Mouse (Mus musculus) spleen, postnatal 36 days (tissue): ENCODE measurements around the gene Aim2.

Experiments
- DNase-seq, 2 experiments: peaks; one replicate each; pipeline ENCODE4 v3.0.0; 2022; ENCODE audit warnings: low spot score in 2 of 2, mixed read lengths in 1 of 2

The Aim2 gene

DNA sequence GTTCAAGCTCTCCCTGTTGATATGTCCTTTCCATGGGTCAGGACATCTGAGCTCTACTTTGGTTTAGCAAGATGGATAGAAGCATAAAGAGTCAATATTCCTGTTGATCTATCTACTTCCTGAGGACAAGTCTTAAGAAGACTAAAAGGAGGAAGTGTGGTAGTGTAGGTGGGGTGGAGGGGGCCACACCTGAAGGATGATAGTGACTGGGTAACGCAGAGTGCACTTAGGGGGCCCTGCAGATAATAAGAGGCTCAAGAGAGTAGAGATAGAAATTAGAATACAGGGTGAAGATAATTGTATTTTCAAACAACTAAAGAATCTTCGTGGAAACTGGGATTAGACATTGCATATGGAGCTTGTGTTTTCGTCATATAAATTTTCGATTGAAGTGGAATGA lies 5.6 kb upstream of the Aim2 start:
- DNase-seq: no peak

- no peak for DNase-seq
These were observed 2.2 kb upstream of the Aim2 start for GRCm38 (mm10) chr1:173348527-173348926.

DNA sequence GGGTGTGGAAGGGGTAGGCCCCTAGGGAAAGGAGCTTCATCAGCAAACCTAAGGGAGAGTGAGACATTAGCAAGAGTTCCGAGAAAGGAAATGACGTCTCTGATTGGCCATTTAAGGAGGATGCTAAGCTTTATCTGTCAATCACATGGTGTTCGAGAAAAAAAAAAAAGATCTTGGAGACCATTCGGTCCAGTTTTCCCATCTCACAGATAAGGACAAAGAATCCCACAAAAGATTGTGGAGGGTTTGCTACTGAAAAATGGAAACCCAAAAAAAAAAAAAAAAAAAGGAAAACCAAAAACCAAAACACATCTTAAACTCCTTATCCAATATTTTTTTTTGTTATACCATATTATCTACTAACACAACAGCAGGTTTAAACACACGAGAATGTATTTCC lies 1.5 kb upstream of the Aim2 start:
- no peak for DNase-seq

- peak; percentile 40 to 54 for DNase-seq
These were observed 733 bp upstream of the Aim2 start for GRCm38 (mm10) chr1:173349946-173350345.

GRCm38 (mm10) chr1:173355107-173355846 lies 4.6 kb downstream of the Aim2 start:
- DNase-seq: no peak

DNA sequence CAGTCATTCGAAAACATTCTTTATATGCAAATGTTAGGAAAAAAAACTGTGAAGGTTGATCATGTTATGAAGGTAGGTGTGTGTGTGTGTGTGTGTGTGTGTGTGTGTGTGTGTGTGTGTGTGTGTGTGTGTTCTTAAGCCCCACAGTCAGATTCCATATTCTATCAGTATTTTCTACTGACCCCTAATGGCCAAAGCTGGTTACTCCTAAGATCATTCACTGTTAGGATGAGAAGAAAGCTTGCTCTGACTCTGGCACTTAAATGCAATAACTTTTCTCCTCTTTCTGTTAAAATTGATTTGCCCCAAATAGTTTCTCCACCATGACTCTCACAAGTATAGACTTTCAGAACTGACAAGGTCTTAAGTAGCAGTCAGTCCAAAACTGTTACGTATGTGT lies 6.0 kb downstream of the Aim2 start:
- no peak for DNase-seq

DNA sequence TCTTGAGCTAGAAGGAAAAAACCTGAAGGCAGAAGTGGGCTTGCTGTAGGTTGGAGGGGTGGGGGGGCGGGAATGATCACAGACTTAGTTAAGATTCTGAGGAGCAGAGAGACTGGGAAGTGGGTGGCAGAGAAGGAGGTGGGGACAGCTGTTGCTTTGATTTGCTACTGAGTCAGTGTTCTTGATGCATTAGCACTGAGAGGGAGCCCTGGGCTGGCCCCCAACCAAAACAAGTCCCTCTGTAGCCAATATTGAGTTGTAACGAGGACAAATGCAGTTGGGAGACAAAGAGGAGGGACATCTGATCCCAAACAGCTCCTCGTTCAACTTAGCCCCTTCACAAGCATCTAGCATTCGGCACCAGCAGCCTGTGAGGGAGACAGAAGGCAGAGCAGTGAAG lies 7.1 kb downstream of the Aim2 start:
- DNase-seq: no peak

DNA sequence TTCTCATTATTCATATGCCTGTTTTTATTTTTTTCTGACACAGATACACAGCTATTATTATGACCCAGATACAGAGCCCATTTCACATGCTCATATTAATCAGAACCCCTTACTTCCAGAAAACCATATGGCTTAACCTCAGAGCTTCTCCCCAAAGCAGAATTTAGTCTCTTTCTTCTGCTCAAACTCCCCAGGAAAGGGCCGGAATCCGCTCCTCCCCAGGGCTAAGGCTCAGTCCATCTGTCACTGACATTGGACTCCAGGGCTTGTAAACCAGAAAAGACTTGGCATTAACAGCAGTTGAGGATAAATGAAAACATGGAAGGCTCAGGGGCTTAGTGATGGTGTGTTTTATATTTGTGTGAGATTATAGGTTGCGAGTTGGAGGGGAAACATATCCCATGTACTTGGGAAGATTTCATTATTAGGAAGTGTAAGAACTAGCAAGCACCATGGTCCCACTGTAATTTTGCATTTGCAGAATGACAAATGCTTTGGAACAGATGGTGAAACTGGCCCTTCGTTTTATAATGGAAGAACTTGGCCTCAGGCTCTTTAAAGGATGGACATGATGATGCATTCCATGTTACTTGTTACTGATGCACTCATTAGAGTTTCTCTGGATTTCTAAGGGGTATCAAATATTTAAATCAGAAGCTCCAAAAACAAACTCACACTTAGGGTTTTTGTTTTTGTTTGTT lies 9.1 kb downstream of the Aim2 start:
- no peak for DNase-seq

- DNase-seq: peak in 1 of 2 experiments; percentile 10
These were observed 11.0 kb downstream of the Aim2 start for GRCm38 (mm10) chr1:173361651-173362050.

DNA sequence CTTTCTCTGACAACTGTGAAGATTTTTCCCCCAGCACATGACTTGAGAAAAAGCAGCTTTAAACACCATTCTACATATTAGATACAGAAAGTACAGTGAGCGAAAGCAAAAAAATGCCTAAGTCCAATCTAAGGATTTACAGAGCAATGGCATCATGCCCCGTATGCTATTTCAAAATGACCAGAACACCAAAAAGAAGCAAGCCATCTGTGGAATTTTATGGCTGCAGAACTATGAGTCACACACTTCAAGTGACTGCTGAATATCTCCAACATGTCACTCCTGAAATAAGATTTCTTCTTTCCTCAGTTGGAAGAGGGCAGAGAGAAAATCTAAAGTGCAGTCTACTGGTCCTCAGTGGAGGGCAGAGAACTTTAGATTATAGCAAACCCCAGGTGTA lies 12.8 kb downstream of the Aim2 start:
- DNase-seq: no peak

DNA sequence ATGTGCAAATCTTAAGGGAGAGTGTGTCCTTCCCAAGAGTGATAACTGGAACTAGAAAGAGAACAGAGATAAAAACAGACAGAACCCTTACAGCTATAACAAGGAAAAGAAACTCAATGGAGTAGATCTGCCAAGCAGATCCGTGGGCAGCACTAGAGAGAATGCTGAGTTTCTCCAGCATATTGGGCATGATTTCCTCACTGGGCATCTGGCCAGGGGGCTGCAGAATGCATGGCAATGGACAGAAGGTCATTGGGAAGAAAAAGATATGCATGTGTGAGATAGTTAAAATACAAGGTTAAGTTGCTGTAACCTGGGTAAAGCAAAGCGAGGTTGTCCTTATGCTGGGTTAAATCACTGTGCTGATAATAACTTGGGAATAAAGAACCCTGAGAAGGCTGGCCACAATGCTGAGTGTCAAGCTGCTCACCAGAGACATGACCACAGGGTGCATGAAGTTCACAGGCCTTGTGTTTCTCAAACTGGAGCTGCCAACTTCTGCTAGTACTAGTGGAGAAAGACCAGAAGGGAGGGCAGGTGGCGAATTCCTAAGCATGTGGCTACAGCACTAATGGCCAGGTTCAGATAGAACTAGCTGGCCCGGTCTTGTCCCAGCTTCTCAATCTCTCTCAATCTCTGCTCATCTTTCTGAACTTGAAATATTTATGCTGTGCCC lies 13.6 kb downstream of the Aim2 start:
- DNase-seq: no peak

- DNase-seq: peak; percentile 7 to 8
These were observed 15.3 kb downstream of the Aim2 start for GRCm38 (mm10) chr1:173365970-173366409.

GRCm38 (mm10) chr1:173366701-173367355 lies 16.1 kb downstream of the Aim2 start:
- no peak for DNase-seq

- no peak for DNase-seq
These were observed 16.8 kb downstream of the Aim2 start, which contains the start of gene Cadm3 for GRCm38 (mm10) chr1:173367356-173368046. Gene Cadm3 (minus strand): TSS chr1:173367695.

GRCm38 (mm10) chr1:173369611-173370010 lies 18.9 kb downstream of the Aim2 start:
- DNase-seq: no peak

DNA sequence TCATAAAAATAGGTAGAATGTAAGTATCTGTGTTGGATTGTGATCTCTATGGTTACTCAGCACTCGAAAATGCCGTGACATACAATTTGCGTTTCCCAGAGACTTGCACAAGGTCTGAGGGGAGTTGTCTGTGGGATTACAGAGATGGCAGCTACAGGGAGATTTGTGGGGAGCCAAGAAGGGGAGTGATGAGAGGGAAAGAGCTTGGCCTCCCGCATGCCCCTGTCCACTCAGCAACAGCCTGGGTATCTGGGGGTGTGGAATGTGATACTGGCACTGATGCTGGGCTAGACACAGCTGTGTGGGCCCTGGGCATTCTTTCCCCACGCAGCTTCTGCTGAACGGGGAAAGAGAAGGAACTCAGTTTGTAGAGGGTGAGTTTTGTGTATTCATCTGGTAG lies 19.8 kb downstream of the Aim2 start:
- DNase-seq: no peak

DNA sequence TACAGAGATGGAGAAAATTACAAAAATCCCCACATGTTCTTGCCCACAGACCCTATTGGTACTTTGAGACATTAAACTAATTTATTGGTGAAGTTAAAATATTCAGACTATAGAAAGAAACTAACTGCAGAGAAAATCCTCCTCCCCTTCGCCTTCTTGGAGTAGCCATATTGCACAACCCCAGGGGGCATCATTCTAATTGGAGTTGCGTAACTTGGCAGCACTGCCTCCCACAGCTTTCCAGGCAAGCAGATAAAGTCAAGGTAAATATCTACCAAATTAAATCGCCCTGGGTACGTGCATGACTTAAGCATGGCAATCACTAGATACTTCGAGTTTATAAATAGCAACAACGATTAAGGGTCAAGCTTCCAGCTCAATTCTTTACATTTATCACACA lies 20.9 kb downstream of the Aim2 start:
- no peak for DNase-seq

DNA sequence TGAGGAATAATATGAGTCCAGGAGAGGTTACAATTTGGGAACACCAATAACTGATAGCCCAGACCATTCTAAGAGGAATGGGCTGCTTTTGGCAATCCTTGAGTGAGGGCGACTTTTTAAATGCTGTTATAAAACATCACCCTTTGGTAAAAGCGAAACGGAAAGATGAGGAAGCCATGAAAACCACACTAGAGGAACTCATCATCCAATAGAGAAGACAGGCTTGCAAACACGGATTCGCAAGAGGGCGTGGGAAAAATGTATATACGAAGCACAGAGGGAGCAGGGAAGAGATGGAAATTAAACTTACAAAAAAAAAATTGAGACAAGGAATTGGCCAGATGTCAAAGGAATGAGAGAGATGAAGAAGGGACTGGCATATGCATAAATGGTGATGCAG lies 23.3 kb downstream of the Aim2 start:
- DNase-seq: no peak

DNA sequence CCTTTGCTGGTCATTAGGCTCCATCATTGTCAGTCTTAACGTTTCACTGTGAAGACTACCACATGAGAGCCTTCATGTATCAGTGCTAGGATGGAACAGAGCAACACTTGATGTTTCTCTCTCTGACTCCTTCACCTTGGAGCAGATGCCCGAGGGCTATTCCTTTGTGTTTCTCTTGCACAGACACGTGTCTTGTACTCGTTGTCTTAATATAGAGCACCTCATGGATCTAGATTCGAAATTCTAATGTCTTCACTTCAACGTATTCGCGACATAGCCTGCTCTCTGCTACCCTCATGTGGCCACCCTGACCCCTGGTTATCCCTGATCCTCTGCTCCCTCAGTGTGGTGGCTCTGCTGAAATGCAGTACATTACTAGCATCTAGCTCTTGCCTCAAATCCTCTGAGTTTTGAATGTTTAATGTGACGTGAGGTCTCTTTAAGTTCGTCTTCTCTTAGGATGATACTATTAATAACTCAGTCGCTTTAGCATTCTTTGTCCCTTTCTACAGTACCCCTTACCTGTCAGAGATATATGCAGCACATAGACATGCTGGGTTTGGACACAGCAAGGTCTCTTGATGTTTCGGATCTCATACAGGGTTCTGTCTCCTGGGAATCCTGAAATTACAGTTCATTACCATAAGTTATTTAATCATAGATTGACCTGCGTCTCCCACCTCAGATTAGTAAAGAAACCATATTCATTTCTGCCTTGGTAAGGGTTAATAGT lies 26.9 kb downstream of the Aim2 start:
- DNase-seq: peak in 1 of 2 experiments; percentile 25

DNA sequence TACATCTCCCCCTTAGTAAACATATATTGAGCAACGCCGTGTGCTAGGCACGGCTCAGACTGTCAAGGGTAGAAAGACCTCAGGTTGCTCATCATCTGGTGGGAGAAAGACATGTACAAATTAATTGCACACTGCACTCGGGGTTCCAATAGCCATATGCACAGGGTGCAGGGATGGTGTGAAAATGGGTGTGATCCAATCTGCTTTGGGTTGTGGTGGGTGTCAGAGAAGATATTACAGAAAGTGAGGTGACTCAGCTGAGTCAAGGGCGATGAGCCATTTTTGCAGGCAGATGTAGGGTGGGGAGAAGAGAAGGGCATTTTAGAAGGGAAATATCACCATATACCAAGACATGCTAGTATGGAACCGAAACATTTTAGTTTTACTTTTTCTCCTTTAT lies 30.8 kb downstream of the Aim2 start:
- DNase-seq: no peak

DNA sequence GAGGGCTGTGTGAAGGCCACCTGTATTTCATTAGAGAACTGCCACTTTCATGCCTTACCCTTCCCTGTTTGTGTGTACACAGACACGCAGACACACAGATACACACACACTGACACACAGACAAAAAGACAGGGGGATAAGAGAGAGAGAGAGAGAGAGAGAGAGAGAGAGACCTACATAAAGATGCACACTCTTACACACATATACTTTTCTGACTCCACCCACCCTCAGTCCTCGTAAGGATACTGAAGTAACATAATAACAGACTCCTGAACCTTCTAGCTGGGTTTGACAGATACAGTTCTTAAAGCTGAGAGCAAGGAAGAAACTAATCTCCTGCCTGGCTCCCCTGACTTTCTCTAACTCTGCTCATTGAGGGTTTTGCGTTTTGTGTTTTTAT lies 38.8 kb downstream of the Aim2 start:
- DNase-seq: no peak
